Mouse (Mus musculus) hindbrain, embryonic 14.5 days (tissue): ENCODE measurements around the gene Gal3st2c. TPM values are rescaled to one million over a fixed set of nuclear protein-coding genes. Genes with fewer than 3 reads are reported as not detected.
"Not testable (repeated sequence)": the region's sequence is repeated elsewhere in the genome, so short reads cannot be mapped to it uniquely, and the experiment has no call there.

Source experiments
- ATAC-seq: fragments of 200-750 bp; cut with Nextera tagmentation; 2 replicates; pipeline ENCODE4 v1.8.0; 2017; ENCODE audit warnings: moderate number of reproducible peaks, mild to moderate bottlenecking, moderate TSS enrichment, moderate library complexity; ENCODE audit not compliant: low FRiP score
- DNase-seq: peaks from one replicate; pipeline ENCODE4 v3.0.0-alpha.2; 2015; ENCODE audit warnings: low spot score
- H3K27ac ChIP-seq: fragments of 300-500 bp; sonication (generic); 2 replicates; pipeline ENCODE4 v1.5.1; 2014; ENCODE audit warnings: mild to moderate bottlenecking, moderate library complexity
- H3K27me3 ChIP-seq: fragments of 300-500 bp; sonication (generic); 2 replicates; pipeline ENCODE4 v1.6.1; 2014; ENCODE audit warnings: mild to moderate bottlenecking, low read length, mixed read lengths; ENCODE audit not compliant: control insufficient read depth, insufficient read depth
- H3K36me3 ChIP-seq: fragments of 300-500 bp; sonication (generic); replicated peaks from 2 replicates; pipeline ENCODE4 v1.6.1; 2014; ENCODE audit not compliant: control insufficient read depth, insufficient read depth
- H3K4me1 ChIP-seq: fragments of 300-500 bp; sonication (generic); replicated peaks from 2 replicates; pipeline ENCODE4 v1.6.1; 2014; ENCODE audit warnings: antibody characterized with exemption, low read length, mixed read lengths; ENCODE audit not compliant: control insufficient read depth, insufficient read depth
- H3K4me2 ChIP-seq: fragments of 300-500 bp; sonication (generic); replicated peaks from 2 replicates; pipeline ENCODE4 v1.6.1; 2014; ENCODE audit warnings: mild to moderate bottlenecking, moderate library complexity
- H3K4me3 ChIP-seq: fragments of 300-500 bp; sonication (generic); replicated peaks from 2 replicates; pipeline ENCODE4 v1.5.1; 2014; ENCODE audit warnings: mild to moderate bottlenecking, low read length
- H3K9ac ChIP-seq: fragments of 300-500 bp; sonication (generic); 2 replicates; pipeline ENCODE4 v1.6.1; 2014
- H3K9me3 ChIP-seq: fragments of 300-500 bp; sonication (generic); 2 replicates; pipeline ENCODE4 v1.6.1; 2016; ENCODE audit warnings: low read length; ENCODE audit not compliant: control insufficient read depth
- WGBS: fragments of 180-500 bp; shearing (Covaris S2); extraction: QIAGEN DNeasy Blood & Tissue Kit; methylation state at CpG from one replicate; pipeline ENCODE4 v1.1.7; 2014; 5-methylcytosine and 5-hydroxymethylcytosine counted together
- polyA plus RNA-seq: library from polyadenylated mRNA; unstranded; fragments of >200 nt; fragmentation: Nextera tagmentation; extraction: Ambion mirVana; gene quantifications from 2 replicates; pipeline ENCODE4 v1.2.1, GENCODE M21; 2014

The Gal3st2c gene
- polyA plus RNA-seq, 1 experiment from 2014 or later: not detected

DNA sequence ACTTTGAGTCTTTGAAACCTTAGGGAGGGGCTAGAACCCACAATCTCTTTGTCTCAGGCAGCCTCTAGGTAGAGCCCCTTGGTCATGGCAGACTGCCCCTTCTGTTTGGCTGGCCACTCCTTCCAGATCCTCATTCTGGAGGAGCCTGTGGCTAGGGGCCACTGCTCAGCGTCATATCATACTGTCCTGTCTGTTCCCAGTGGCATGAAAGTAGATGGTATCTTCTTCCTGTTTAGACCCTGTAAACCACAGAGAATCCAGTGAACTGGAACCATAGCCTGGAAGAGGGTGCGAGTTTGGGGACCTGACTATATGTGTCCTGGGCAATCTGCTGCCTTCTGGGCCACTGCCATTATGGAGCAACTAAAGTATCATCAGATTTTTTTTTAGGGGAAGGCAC lies 759 bp downstream of the Gal3st2c start:
- not testable (repeated sequence) for H3K27ac ChIP-seq, ATAC-seq, H3K4me1 ChIP-seq, H3K4me2 ChIP-seq, DNase-seq, H3K27me3 ChIP-seq, H3K9me3 ChIP-seq, H3K4me3 ChIP-seq, H3K36me3 ChIP-seq, H3K9ac ChIP-seq
- 96% methylated on average over 2 of the region's 2 CpGs for WGBS

DNA sequence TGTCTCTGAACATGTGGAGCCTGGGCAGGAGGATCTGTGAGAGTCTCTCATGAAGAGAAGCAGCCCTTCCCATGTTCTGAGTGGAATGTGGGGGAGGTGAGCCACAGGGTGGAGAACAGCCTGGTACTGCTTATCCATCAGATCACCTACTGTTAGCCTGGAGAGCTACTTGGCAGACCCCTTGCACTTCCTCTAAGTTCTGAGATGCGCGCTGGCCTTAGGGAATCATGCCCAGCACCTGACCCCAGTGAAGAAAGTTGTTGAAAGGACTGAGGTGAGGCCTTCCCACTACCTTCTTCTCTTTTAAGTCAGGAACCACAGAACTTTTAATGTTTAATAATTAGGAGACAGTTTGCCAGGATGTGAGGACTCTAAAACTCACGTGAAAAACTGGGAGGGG lies 1.2 kb downstream of the Gal3st2c start:
- not testable (repeated sequence) for H3K27ac ChIP-seq, H3K36me3 ChIP-seq, DNase-seq, H3K4me2 ChIP-seq, H3K4me3 ChIP-seq, H3K4me1 ChIP-seq, ATAC-seq, H3K27me3 ChIP-seq, H3K9me3 ChIP-seq, H3K9ac ChIP-seq
- WGBS: 96% methylated on average over 3 of the region's 3 CpGs

DNA sequence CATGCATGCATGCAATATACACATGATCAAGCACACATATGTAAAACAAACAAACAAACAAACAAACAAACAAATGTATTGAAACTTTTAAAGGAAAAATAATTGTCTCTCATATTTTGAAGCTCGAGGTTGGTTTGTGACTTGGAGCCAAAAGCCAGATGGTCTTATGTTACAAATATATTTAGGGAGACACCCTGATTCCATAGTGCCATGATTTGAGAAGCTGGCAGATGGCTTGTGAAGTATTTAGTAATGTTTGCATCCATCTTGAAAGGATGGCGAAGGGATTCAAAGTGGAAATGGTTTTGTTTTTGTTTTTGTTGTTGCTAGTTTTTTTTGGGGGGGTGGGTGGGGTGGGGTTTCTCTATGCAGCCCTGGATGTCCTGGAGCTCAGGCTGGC lies 10.7 kb downstream of the Gal3st2c start:
- H3K9me3 ChIP-seq: no peaks in the 10 kb centered on the region
- DNase-seq (no peak), ATAC-seq (no peak)
- no peaks in the 10 kb centered on the region for H3K27me3 ChIP-seq
- H3K4me1 ChIP-seq: no peaks in the 10 kb centered on the region
- no peak overlapping the region for H3K4me2 ChIP-seq
- H3K27ac ChIP-seq: no peak overlapping the region
- whole genome bisulfite sequencing: 86% methylated on average over 2 of the region's 2 CpGs
- no peaks in the 10 kb centered on the region for H3K36me3 ChIP-seq
- H3K9ac ChIP-seq: no peak overlapping the region
- no peak overlapping the region for H3K4me3 ChIP-seq

DNA sequence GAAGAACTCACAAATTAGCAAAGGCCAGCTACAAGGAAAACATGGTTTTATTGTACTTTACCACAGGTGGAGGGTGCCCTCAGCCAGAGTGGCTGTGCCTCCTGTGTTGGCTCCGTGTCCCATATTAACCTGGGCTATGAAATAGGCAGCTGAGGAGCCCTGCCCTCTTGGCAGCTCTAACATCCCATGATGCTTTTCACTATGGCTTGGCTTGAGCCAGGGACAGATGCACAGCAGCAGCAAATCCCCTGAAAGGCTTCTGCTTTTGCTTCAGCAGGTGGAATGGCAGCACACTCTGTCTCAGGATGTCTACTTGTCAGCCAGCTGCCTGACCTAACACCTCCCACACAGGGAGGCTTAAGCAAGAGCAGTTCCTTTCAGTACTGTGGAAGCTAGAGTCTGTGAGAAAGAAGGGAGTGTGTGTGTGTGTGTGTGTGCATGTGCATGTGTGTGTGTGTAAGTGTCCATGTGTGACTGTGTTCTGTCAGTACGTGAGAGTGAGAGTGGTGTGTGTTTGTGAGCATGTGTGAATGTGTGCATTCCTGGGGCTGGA lies 15.7 kb downstream of the Gal3st2c start:
- not testable (repeated sequence) for DNase-seq, H3K27ac ChIP-seq, H3K4me3 ChIP-seq, H3K36me3 ChIP-seq, H3K9me3 ChIP-seq, H3K9ac ChIP-seq, H3K4me2 ChIP-seq, H3K4me1 ChIP-seq, H3K27me3 ChIP-seq, ATAC-seq
- 68% methylated on average over 2 of the region's 2 CpGs for WGBS

DNA sequence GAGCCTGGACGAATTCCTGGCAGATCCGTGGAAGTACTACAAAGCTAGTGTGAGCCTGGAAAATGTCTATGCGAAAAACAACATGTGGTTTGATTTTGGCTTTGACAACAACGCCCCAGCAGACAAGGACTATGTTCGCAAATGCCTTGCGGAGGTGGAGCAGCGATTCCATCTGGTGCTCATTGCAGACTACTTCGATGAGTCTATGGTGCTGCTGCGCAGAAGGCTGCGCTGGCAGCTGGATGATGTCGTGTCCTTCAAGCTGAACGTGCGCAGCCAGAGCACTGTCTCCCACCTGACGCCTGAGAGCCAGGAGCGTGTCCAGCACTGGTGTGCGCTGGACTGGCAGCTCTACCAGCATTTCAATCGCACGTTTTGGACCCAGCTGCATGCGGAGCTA lies 18.5 kb downstream of the Gal3st2c start:
- H3K27ac ChIP-seq, H3K4me3 ChIP-seq, H3K27me3 ChIP-seq, H3K36me3 ChIP-seq, H3K9me3 ChIP-seq, H3K4me2 ChIP-seq, H3K4me1 ChIP-seq, ATAC-seq, DNase-seq, H3K9ac ChIP-seq: not testable (repeated sequence)
- 93% methylated on average over 15 of the region's 19 CpGs for WGBS

DNA sequence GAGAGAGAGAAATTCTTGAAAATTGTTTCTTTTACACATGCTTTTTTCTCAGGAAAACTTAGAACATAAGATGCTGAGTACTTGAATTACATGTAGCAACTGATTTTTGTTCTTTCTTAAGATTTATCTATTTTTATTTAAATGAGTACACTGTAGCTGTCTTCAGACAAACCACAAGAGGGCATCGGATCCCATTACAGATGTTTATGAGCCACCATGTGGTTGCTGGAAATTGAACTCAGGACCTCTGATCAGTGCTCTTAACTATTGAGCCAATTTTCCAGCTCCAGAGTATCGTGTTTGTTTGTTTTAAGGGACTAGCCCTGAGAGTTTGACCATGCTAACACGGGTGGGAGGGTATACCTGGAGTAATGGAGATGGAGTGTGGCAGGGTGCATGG lies 21.3 kb downstream of the Gal3st2c start:
- no peak overlapping the region for H3K4me2 ChIP-seq
- H3K9me3 ChIP-seq: no peaks in the 10 kb centered on the region
- no peak overlapping the region for H3K9ac ChIP-seq
- 69% methylated on average over 3 of the region's 3 CpGs for WGBS
- no peak for DNase-seq
- no peak overlapping the region for H3K4me3 ChIP-seq
- no peaks in the 10 kb centered on the region for H3K36me3 ChIP-seq
- no peaks in the 10 kb centered on the region for H3K27me3 ChIP-seq
- no peaks in the 10 kb centered on the region for H3K4me1 ChIP-seq
- no peak for ATAC-seq
- H3K27ac ChIP-seq: no peak overlapping the region

DNA sequence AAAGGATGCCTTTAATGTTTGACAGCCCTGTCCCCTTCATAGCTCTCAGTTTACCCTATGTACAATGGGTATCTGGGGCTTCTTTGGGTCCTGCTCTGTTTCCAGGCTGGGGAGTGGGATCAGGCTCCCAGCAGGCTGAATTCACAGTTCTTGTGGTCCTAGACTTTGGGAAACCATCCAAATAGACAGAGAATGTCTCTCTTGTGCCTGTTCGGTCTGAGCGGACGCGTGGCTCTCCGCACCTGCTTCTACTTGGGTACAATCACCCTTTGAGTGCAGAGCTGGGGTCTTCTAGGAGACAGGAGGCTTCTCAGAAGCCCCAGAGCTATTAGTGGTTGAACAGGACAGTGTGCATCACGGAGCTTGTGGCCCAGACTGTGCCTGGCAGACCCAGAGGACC lies 29.8 kb downstream of the Gal3st2c start, which contains the start of gene Neu4:
TSS of gene Neu4 (plus strand) at position 301 of the 400 bp plus-strand sequence.
- Histone ChIP-seq H3K4me2 (no peak within 1 kb of the TSS), H3K27me3 (no peaks in the 10 kb centered on the region), H3K9ac (no peak within 1 kb of the TSS), H3K9me3 (no peaks in the 10 kb centered on the region), H3K4me3 (no peak within 1 kb of the TSS), H3K4me1 (no peaks in the 10 kb centered on the region), H3K27ac (no peak within 1 kb of the TSS), H3K36me3 (no peaks in the 10 kb centered on the region)
- no peak for DNase-seq
- WGBS: 87% methylated on average over 6 of the region's 6 CpGs
- no peak for ATAC-seq

DNA sequence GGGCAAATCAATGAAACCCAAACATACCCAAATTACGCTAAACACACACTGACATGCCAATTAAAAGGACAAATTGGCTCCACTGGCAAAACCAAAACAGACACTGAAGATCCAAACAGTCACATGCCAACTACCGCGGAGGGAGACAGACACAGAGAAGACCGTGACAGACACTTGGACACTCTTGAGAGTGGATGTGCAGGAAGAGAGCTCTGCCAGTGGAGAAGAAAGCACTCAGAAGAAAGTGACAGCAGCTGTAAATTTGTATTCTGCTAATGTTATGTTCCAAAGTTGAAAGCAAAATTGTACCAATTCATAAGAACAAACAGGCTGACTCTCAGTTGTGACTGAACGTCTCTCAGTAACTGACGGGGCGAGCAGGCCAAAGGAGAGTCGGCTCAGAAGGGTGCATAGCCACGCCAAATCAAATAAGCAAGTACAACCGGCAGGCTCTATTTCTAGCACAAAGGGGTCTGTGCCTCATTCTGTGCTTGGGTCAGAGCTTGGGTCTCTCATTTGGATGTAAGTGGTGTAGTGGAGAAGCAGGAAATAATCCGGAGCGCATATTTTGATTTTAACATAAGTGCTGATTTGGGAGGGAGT lies 37.3 kb downstream of the Gal3st2c start:
- no peak for DNase-seq
- ATAC-seq: no peak

DNA sequence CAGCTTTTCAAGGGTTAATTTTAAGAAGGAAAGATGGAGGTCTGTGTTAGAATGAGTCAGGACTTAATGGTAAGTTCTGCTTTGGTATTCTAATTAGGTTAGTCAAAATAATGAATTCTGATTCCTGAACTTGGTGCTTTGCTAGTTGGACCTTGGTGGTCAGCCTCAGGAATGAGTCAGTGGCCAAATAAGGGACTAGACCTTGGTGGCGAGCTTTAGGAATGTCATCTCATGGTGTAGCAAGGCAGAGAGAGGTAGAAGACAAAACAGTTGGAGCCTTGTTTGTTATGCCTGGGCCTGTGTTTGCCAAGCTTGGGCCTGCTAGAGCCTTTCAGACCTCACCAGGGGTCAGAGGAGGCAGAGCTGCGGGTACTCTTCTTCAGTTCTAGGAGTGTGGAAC lies 38.4 kb downstream of the Gal3st2c start:
- Histone ChIP-seq H3K4me3 (no peak overlapping the region), H3K9ac (no peak overlapping the region), H3K36me3 (no peaks in the 10 kb centered on the region), H3K27ac (no peak overlapping the region), H3K27me3 (no peaks in the 10 kb centered on the region), H3K9me3 (no peaks in the 10 kb centered on the region), H3K4me2 (no peak overlapping the region), H3K4me1 (no peaks in the 10 kb centered on the region)
- ATAC-seq (no peak), DNase-seq (no peak)
- 100% methylated on average over 2 of the region's 2 CpGs for WGBS

More for the DNA sequence above, 37.3 kb downstream of the Gal3st2c start:
- 78% methylated on average over 12 of the region's 12 CpGs for WGBS
- Histone ChIP-seq H3K4me3 (no peak overlapping the region), H3K9ac (no peak overlapping the region), H3K27ac (no peak overlapping the region), H3K36me3 (no peaks in the 10 kb centered on the region), H3K9me3 (no peaks in the 10 kb centered on the region), H3K27me3 (no peaks in the 10 kb centered on the region), H3K4me1 (no peaks in the 10 kb centered on the region), H3K4me2 (no peak overlapping the region)
